In the genomic region with DNA sequence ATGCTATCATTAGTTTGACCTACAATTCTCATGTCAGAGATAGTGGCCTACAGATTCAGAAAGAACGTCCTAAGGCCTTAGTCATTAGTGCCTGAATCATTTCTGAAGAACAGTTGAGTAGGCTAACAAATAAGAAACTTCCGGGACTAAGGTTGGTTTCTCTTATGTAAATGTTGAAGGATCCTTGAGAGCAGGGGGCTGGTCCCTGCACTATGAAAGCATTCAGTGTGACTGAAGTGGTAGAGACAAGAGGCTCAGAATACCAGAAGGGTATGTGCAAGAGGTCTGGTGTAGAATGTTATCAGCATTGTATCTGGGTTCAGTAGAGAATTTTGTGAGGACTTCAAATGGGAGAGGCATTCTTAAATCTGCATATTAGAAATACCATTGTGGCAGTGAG, we compare ENCODE assay signal across 25 mouse cellular contexts.
A peak's percentile ranks its signal among the peaks of the same experiment; 100 is the strongest.
DNase-seq lines count a peak whose midpoint lies in the region; ATAC-seq and TF ChIP-seq lines count a peak whose summit lies in the region.
"Had no signal": no experiment of that assay in that cellular context is flagged by ENCODE, and none has a peak within 500 bp of the region (broad histone marks: within the 10 kb centered on the region; RNA-seq: fewer than 3 reads in every experiment).

No protein-coding gene starts in this region.

- 0 out of 2 replicates have a peak overlapping the region, but pooled peaks have one; percentile 45 for H3K27ac ChIP-seq in CH12.LX (ENCODE audit: insufficient read depth, low read depth)
- no peak overlapping the region for H3K27ac ChIP-seq in lung, embryonic 15.5 days
- H3K27ac ChIP-seq: embryonic facial prominence, embryonic 15.5 days; forebrain, embryonic 10.5 days; heart, embryonic 10.5 days; hindbrain, embryonic 13.5 days; hindbrain, postnatal 0 days had no signal

- in situ Hi-C loops in CH12.LX (cut with MboI; ENCODE audit: low pct_ligation_motif_present, low pct_unique_long_range_greater_than_20kb, low sequenced_read_pairs), result no loop called here

- no peak overlapping the region for H3K4me3 ChIP-seq in CH12.LX (replicated peaks in 1 of 3; ENCODE audit: low read depth in 2 of 3, low read length in 2 of 3, poor library complexity in 1 of 3)
- H3K4me3 ChIP-seq in lung, embryonic 15.5 days, result no peak overlapping the region
- H3K4me3 ChIP-seq: embryonic facial prominence, embryonic 15.5 days; erythroblast, embryonic 14.5 days; forebrain, embryonic 10.5 days; heart, embryonic 10.5 days; hindbrain, embryonic 13.5 days had no signal

- TF ChIP-seq CTCF in CH12.LX (conservative IDR thresholded peaks at IDR 0.05 in 1 of 2, IDR thresholded peaks at IDR 0.05 in 1 of 2; ENCODE audit: low read depth in 2 of 2, low read length in 2 of 2), result no peak

- 0 out of 2 replicates have a peak, but pooled peaks have one; percentile 17 for TF ChIP-seq EP300 in CH12.LX (IDR thresholded peaks at IDR 0.05; ENCODE audit: low read length)

- H3K36me3 ChIP-seq in CH12.LX (replicated peaks in 1 of 2; ENCODE audit: control insufficient read depth in 1 of 2, insufficient read depth in 1 of 2, low read length in 1 of 2), result no peaks in the 10 kb centered on the region
- no peaks in the 10 kb centered on the region for H3K36me3 ChIP-seq in lung, embryonic 15.5 days
- H3K36me3 ChIP-seq: embryonic facial prominence, embryonic 15.5 days; forebrain, embryonic 10.5 days; G1E; heart, embryonic 10.5 days; hindbrain, embryonic 13.5 days had no signal

- DNase-seq in CH12.LX (ENCODE audit: extremely low read depth), result peak; percentile 62
- peak; percentile 12 for DNase-seq in R1 (ENCODE audit: low read depth, low spot score)
- DNase-seq in lung, postnatal 25 days (ENCODE audit: low spot score), result peak; percentile 56
- no peak for DNase-seq in urinary bladder, adult 2 months (ENCODE audit: low spot score)
- no peak for DNase-seq in right cerebral cortex, adult 18-20 months
- DNase-seq: adrenal gland, adult 8-10 months; adrenal gland, postnatal 36 days; cerebellum, adult 11 months; cerebellum, adult 8-10 months; cerebellum, postnatal 14 days; embryo, embryonic 11 days; gastrocnemius, postnatal 10 days; heart, adult 18-20 months; heart, postnatal 4 days had no signal

- no peak overlapping the region; the same call in 1 of the 2 replicates for H3K4me2 ChIP-seq in CH12.LX (ENCODE audit: insufficient read depth, low read depth, poor library complexity, severe bottlenecking)
- no peak overlapping the region for H3K4me2 ChIP-seq in lung, embryonic 15.5 days
- H3K4me2 ChIP-seq: embryonic facial prominence, embryonic 15.5 days; hindbrain, embryonic 13.5 days had no signal

- 51% methylated on average over 2 of the region's 2 CpGs for WGBS in lung, embryonic 15.5 days

- no peak for TF ChIP-seq RAD21 in CH12.LX (IDR thresholded peaks at IDR 0.05; ENCODE audit: low read depth, low read length)

- H3K9me3 ChIP-seq in CH12.LX (replicated peaks; ENCODE audit: low read length), result no peaks in the 10 kb centered on the region
- no peaks in the 10 kb centered on the region for H3K9me3 ChIP-seq in lung, embryonic 15.5 days
- H3K9me3 ChIP-seq: embryonic facial prominence, embryonic 15.5 days; forebrain, embryonic 10.5 days; G1E; heart, embryonic 10.5 days; hindbrain, embryonic 13.5 days had no signal

- dilution Hi-C loops in CH12.LX (cut with MboI; ENCODE audit: extremely low pct_ligation_motif_present, extremely low pct_unique_long_range_greater_than_20kb, low sequenced_read_pairs), result no loop called here

- H3K27me3 ChIP-seq in CH12.LX (replicated peaks), result no peaks in the 10 kb centered on the region
- H3K27me3 ChIP-seq in lung, embryonic 15.5 days, result no peaks in the 10 kb centered on the region; the same call in 1 of the 2 replicates
- H3K27me3 ChIP-seq: embryonic facial prominence, embryonic 15.5 days had no signal

- peak; percentile 84; the same call in 1 of the 2 replicates for ATAC-seq in lung, embryonic 15.5 days (ENCODE audit: borderline replicate concordance, extremely low read depth, low FRiP score, low TSS enrichment)
- ATAC-seq in cerebellum, adult (ENCODE audit: insufficient number of reproducible peaks, low FRiP score, low TSS enrichment), result no peak
- ATAC-seq: activated CD4-positive, CD25-positive, alpha-beta regulatory T cell, adult 4 months; forebrain, embryonic 14.5 days; hindbrain, postnatal 0 days had no signal

- no peaks in the 10 kb centered on the region for H3K79me2 ChIP-seq in CH12.LX (replicated peaks; ENCODE audit: control insufficient read depth, extremely low read depth, insufficient read depth, poor library complexity, severe bottlenecking)

- no peak overlapping the region for H3K9ac ChIP-seq in CH12.LX (ENCODE audit: insufficient read depth, low read depth)
- no peak overlapping the region for H3K9ac ChIP-seq in lung, embryonic 15.5 days
- H3K9ac ChIP-seq: embryonic facial prominence, embryonic 15.5 days; hindbrain, embryonic 13.5 days had no signal

- H3K4me1 ChIP-seq in CH12.LX (ENCODE audit: control insufficient read depth in 1 of 2, insufficient read depth in 2 of 2), result no peaks in the 10 kb centered on the region; a peak in 1 of 4 replicates
- H3K4me1 ChIP-seq in lung, embryonic 15.5 days, result no peaks in the 10 kb centered on the region
- H3K4me1 ChIP-seq: embryonic facial prominence, embryonic 15.5 days; forebrain, embryonic 10.5 days; heart, embryonic 10.5 days; hindbrain, embryonic 13.5 days had no signal

- TF ChIP-seq POLR2A in CH12.LX (IDR thresholded peaks at IDR 0.05; ENCODE audit: low read depth, low read length), result no peak

TF ChIP-seq in CH12.LX, 34 proteins besides CTCF, POLR2A, EP300 and RAD21:
- peak; percentile 64; the same call in 1 of the 2 replicates for TF ChIP-seq JUND (conservative IDR thresholded peaks at IDR 0.05; ENCODE audit: low read depth, low read length)
- no peak for TF ChIP-seq ZKSCAN1 (IDR thresholded peaks at IDR 0.05; ENCODE audit: borderline replicate concordance, low read depth, low read length)
- TF ChIP-seq IRF4 (IDR thresholded peaks at IDR 0.05; ENCODE audit: low read depth, low read length), result peak; percentile 76; the same call in 1 of the 2 replicates
- peak; percentile 48; the same call in 1 of the 2 replicates for TF ChIP-seq JUN (IDR thresholded peaks at IDR 0.05; ENCODE audit: insufficient read depth, low read depth, low read length)
- TF ChIP-seq BHLHE40 (IDR thresholded peaks at IDR 0.05; ENCODE audit: low read depth, low read length), result 0 out of 2 replicates have a peak, but pooled peaks have one; percentile 11
TF ChIP-seq in CH12.LX: peak in this region for 4.

Comparison
In these comparisons a context has a peak if more than half of its experiments do, and no peak if none do; other contexts are left out.
1. DNase-seq: peak in CH12.LX (single experiment), R1 (single experiment) and lung, postnatal 25 days (single experiment); none in urinary bladder, adult 2 months (single experiment) and right cerebral cortex, adult 18-20 months (single experiment).